Mouse (Mus musculus): ENCODE measurements at regions not wholly inside any gene's neighbourhood (a gene's known extent, or its start where the extent isn't known, plus 50 kb on each side); places are given as distances from the start of the nearest gene placed in this dataset.

GRCm38 (mm10) chr8:128064211-128064610, 294.2 kb upstream of the Nrp1 start:
- TF ChIP-seq CTCF (IDR thresholded peaks at IDR 0.05; ENCODE audit: low read depth): no peak
- ATAC-seq: no peak
- H3K36me3 ChIP-seq (ENCODE audit: insufficient read depth): no peaks in the 10 kb centered on the region
- H3K27me3 ChIP-seq (ENCODE audit: insufficient read depth, low read length): no peaks in the 10 kb centered on the region
- no peak overlapping the region for H3K27ac ChIP-seq (ENCODE audit: low read depth, low read length)
- H3K4me1 ChIP-seq (ENCODE audit: insufficient read depth): no peaks in the 10 kb centered on the region
- peak; percentile 38 for DNase-seq
- no peak overlapping the region for H3K4me3 ChIP-seq (ENCODE audit: low read depth, low read length)
- no peaks in the 10 kb centered on the region for H3K9me3 ChIP-seq (ENCODE audit: low read length)
- no peak overlapping the region for H3K4me2 ChIP-seq (ENCODE audit: low read depth)
- no peak overlapping the region for H3K9ac ChIP-seq
- 60% methylated on average over 1 of the region's 1 CpGs for WGBS

- Histone ChIP-seq H3K36me3 (ENCODE audit: insufficient read depth) (no peaks in the 10 kb centered on the region), H3K27ac (ENCODE audit: low read depth, low read length) (no peak overlapping the region), H3K9me3 (ENCODE audit: low read length) (no peaks in the 10 kb centered on the region), H3K4me2 (ENCODE audit: low read depth) (no peak overlapping the region), H3K9ac (no peak overlapping the region), H3K27me3 (ENCODE audit: insufficient read depth, low read length) (no peaks in the 10 kb centered on the region), H3K4me3 (ENCODE audit: low read depth, low read length) (no peak overlapping the region), H3K4me1 (ENCODE audit: insufficient read depth) (no peaks in the 10 kb centered on the region)
- DNase-seq (no peak), ATAC-seq (no peak)
- TF ChIP-seq CTCF (IDR thresholded peaks at IDR 0.05; ENCODE audit: low read depth): no peak
- 68% methylated on average over 2 of the region's 2 CpGs for WGBS
Measured at GRCm38 (mm10) chr8:128065127-128065526, 293.3 kb upstream of the Nrp1 start.

- H3K4me1 ChIP-seq (ENCODE audit: insufficient read depth): no peaks in the 10 kb centered on the region
- WGBS: 59% methylated on average over 7 of the region's 7 CpGs
- no peak for DNase-seq
- H3K9ac ChIP-seq: no peak overlapping the region
- no peaks in the 10 kb centered on the region for H3K36me3 ChIP-seq (ENCODE audit: insufficient read depth)
- ATAC-seq: peak; percentile 40; the same call in 1 of the 2 replicates
- H3K4me2 ChIP-seq (ENCODE audit: low read depth): no peak overlapping the region
- H3K9me3 ChIP-seq (ENCODE audit: low read length): no peaks in the 10 kb centered on the region
- TF ChIP-seq CTCF (IDR thresholded peaks at IDR 0.05; ENCODE audit: low read depth): no peak
- H3K27me3 ChIP-seq (ENCODE audit: insufficient read depth, low read length): no peaks in the 10 kb centered on the region
- no peak overlapping the region for H3K27ac ChIP-seq (ENCODE audit: low read depth, low read length)
- no peak overlapping the region for H3K4me3 ChIP-seq (ENCODE audit: low read depth, low read length)
Measured at GRCm38 (mm10) chr8:128065964-128066680, 292.3 kb upstream of the Nrp1 start.

GRCm38 (mm10) chr8:128069749-128070148, 288.7 kb upstream of the Nrp1 start:
- DNase-seq: peak; percentile 34

GRCm38 (mm10) chr8:128075566-128075965, 282.8 kb upstream of the Nrp1 start:
- no peak for ATAC-seq
- Histone ChIP-seq H3K9ac (no peak overlapping the region), H3K9me3 (ENCODE audit: low read length) (no peaks in the 10 kb centered on the region), H3K27ac (ENCODE audit: low read depth, low read length) (no peak overlapping the region), H3K27me3 (ENCODE audit: insufficient read depth, low read length) (no peaks in the 10 kb centered on the region), H3K36me3 (ENCODE audit: insufficient read depth) (no peaks in the 10 kb centered on the region), H3K4me3 (ENCODE audit: low read depth, low read length) (no peak overlapping the region), H3K4me1 (ENCODE audit: insufficient read depth) (no peaks in the 10 kb centered on the region), H3K4me2 (ENCODE audit: low read depth) (no peak overlapping the region)
- DNase-seq: no peak
- WGBS: 89% methylated on average over 1 of the region's 1 CpGs
- no peak for TF ChIP-seq CTCF (IDR thresholded peaks at IDR 0.05; ENCODE audit: low read depth)

More at GRCm38 (mm10) chr8:128069749-128070148, 288.7 kb upstream of the Nrp1 start:
- Histone ChIP-seq H3K4me1 (ENCODE audit: insufficient read depth) (no peaks in the 10 kb centered on the region), H3K4me2 (ENCODE audit: low read depth) (no peak overlapping the region), H3K27me3 (ENCODE audit: insufficient read depth, low read length) (no peaks in the 10 kb centered on the region), H3K27ac (ENCODE audit: low read depth, low read length) (no peak overlapping the region), H3K36me3 (ENCODE audit: insufficient read depth) (no peaks in the 10 kb centered on the region), H3K9ac (no peak overlapping the region), H3K4me3 (ENCODE audit: low read depth, low read length) (no peak overlapping the region), H3K9me3 (ENCODE audit: low read length) (no peaks in the 10 kb centered on the region)
- ATAC-seq: no peak
- 62% methylated on average over 2 of the region's 2 CpGs for WGBS
- no peak for TF ChIP-seq CTCF (IDR thresholded peaks at IDR 0.05; ENCODE audit: low read depth)

- DNase-seq (no peak), ATAC-seq (no peak)
- H3K27ac ChIP-seq (ENCODE audit: low read depth, low read length): no peak overlapping the region
- no peak overlapping the region for H3K4me3 ChIP-seq (ENCODE audit: low read depth, low read length)
- no peak for TF ChIP-seq CTCF (IDR thresholded peaks at IDR 0.05; ENCODE audit: low read depth)
- H3K9me3 ChIP-seq (ENCODE audit: low read length): no peaks in the 10 kb centered on the region
- no peaks in the 10 kb centered on the region for H3K4me1 ChIP-seq (ENCODE audit: insufficient read depth)
- no peaks in the 10 kb centered on the region for H3K27me3 ChIP-seq (ENCODE audit: insufficient read depth, low read length)
- H3K4me2 ChIP-seq (ENCODE audit: low read depth): no peak overlapping the region
- no peak overlapping the region for H3K9ac ChIP-seq
- no peaks in the 10 kb centered on the region for H3K36me3 ChIP-seq (ENCODE audit: insufficient read depth)
- WGBS: 90% methylated on average over 4 of the region's 4 CpGs
Measured at GRCm38 (mm10) chr8:128076226-128076625, 282.2 kb upstream of the Nrp1 start.

- Histone ChIP-seq H3K4me1 (ENCODE audit: insufficient read depth) (no peaks in the 10 kb centered on the region), H3K9me3 (ENCODE audit: low read length) (no peaks in the 10 kb centered on the region), H3K27me3 (ENCODE audit: insufficient read depth, low read length) (no peaks in the 10 kb centered on the region), H3K27ac (ENCODE audit: low read depth, low read length) (no peak overlapping the region), H3K4me3 (ENCODE audit: low read depth, low read length) (no peak overlapping the region), H3K9ac (no peak overlapping the region), H3K36me3 (ENCODE audit: insufficient read depth) (no peaks in the 10 kb centered on the region), H3K4me2 (ENCODE audit: low read depth) (no peak overlapping the region)
- WGBS: 85% methylated on average over 1 of the region's 1 CpGs
- ATAC-seq (no peak), DNase-seq (no peak)
- no peak for TF ChIP-seq CTCF (IDR thresholded peaks at IDR 0.05; ENCODE audit: low read depth)
Measured at GRCm38 (mm10) chr8:128078740-128079139, 279.7 kb upstream of the Nrp1 start.
